Mouse (Mus musculus) gastrocnemius, adult 8-10 months (tissue): ENCODE measurements around the gene Crx. TPM values are rescaled to one million over a fixed set of nuclear protein-coding genes. Genes with fewer than 3 reads are reported as not detected.
A peak's percentile ranks its signal among the peaks of the same experiment; 100 is the strongest.
"Not testable (repeated sequence)": the region's sequence is repeated elsewhere in the genome, so short reads cannot be mapped to it uniquely, and the experiment has no call there.

Experiments
- DNase-seq, 2 experiments: peaks; one replicate each; pipeline ENCODE4 v3.0.0; 2022; ENCODE audit warnings: low spot score in 2 of 2
- total RNA-seq, 4 experiments: library from RNA; stranded (reverse); gene quantifications; 2 replicates each; pipeline ENCODE4 v1.2.4; 2022

The Crx gene
- not detected for total RNA-seq

- no peak for DNase-seq
Measured at GRCm38 (mm10) chr7:15879756-15880155, at the start of gene Crx. Gene Crx (minus strand): TSS chr7:15879968.

GRCm38 (mm10) chr7:15922220-15922773 is 42.5 kb upstream of the Crx start, which contains the start of gene Selenow:
Gene Selenow (minus strand): TSS chr7:15922402.
- peak; percentile 88 to 89 for DNase-seq

GRCm38 (mm10) chr7:15921796-15922195 is 42.0 kb upstream of the Crx start:
- DNase-seq = peak; percentile 51 to 67

- DNase-seq = no peak
Measured at GRCm38 (mm10) chr7:15920645-15921190, 41.0 kb upstream of the Crx start.

- no peak for DNase-seq
Measured at GRCm38 (mm10) chr7:15919947-15920346, 40.2 kb upstream of the Crx start.

GRCm38 (mm10) chr7:15918371-15918770 is 38.6 kb upstream of the Crx start:
- no peak for DNase-seq

GRCm38 (mm10) chr7:15916996-15917395 is 37.2 kb upstream of the Crx start:
- no peak for DNase-seq

GRCm38 (mm10) chr7:15916134-15916723 is 36.5 kb upstream of the Crx start:
- no peak for DNase-seq

- DNase-seq = not testable (repeated sequence)
Measured at GRCm38 (mm10) chr7:15915695-15916094, 35.9 kb upstream of the Crx start.

GRCm38 (mm10) chr7:15914751-15915150 is 35.0 kb upstream of the Crx start:
- DNase-seq = no peak

- no peak for DNase-seq
Measured at GRCm38 (mm10) chr7:15914252-15914651, 34.5 kb upstream of the Crx start.

- DNase-seq = peak; percentile 38 to 50
Measured at GRCm38 (mm10) chr7:15912183-15912582, 32.4 kb upstream of the Crx start.

GRCm38 (mm10) chr7:15910521-15910920 is 30.8 kb upstream of the Crx start:
- no peak for DNase-seq

GRCm38 (mm10) chr7:15907971-15908590 is 28.3 kb upstream of the Crx start:
- no peak for DNase-seq

GRCm38 (mm10) chr7:15906602-15907001 is 26.8 kb upstream of the Crx start:
- DNase-seq = no peak

- DNase-seq = no peak
Measured at GRCm38 (mm10) chr7:15905861-15906260, 26.1 kb upstream of the Crx start.

GRCm38 (mm10) chr7:15901366-15902048 is 21.7 kb upstream of the Crx start:
- no peak for DNase-seq

- no peak for DNase-seq
Measured at GRCm38 (mm10) chr7:15894251-15894650, 14.5 kb upstream of the Crx start.

GRCm38 (mm10) chr7:15884127-15884526 is 4.4 kb upstream of the Crx start:
- no peak for DNase-seq

GRCm38 (mm10) chr7:15882317-15882716 is 2.5 kb upstream of the Crx start, which contains the start of gene Crxos:
Gene Crxos (plus strand): TSS chr7:15882617.
- DNase-seq = no peak

- DNase-seq = no peak
Measured at GRCm38 (mm10) chr7:15881831-15882230, 2.1 kb upstream of the Crx start.

- no peak for DNase-seq
Measured at GRCm38 (mm10) chr7:15881388-15881787, 1.6 kb upstream of the Crx start.
